Mouse (Mus musculus) layer of hippocampus, adult 11-12 months (tissue): Measurements from ENCODE around the gene Usp12.

Experiments used
- DNase-seq: peaks from one replicate; pipeline ENCODE4 v3.0.0; 2022; ENCODE audit warnings: low spot score

The Usp12 gene

DNA sequence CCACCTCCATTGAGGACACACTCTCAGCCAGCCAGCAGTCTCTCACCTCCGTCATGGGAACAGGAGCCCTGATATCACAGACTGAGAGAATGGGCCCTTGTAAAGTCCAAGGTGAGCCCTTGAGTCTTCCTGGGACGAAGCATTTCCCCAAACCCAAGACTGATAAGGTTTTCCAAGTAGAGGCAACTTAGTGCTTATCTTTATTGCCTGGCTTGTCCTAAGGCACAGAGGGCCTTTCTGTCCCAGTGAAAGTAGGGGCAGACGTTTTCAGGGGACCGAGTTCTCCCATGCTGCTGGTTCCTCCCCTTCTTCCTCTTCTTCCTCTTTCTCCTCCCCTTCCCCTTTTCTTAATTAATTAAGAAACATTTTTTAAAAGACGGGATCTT is 101.8 kb downstream of the Usp12 start:
- no peak for DNase-seq

GRCm38 (mm10) chr5:146692361-146692975 is 102.3 kb downstream of the Usp12 start:
- DNase-seq = peak; percentile 19

DNA sequence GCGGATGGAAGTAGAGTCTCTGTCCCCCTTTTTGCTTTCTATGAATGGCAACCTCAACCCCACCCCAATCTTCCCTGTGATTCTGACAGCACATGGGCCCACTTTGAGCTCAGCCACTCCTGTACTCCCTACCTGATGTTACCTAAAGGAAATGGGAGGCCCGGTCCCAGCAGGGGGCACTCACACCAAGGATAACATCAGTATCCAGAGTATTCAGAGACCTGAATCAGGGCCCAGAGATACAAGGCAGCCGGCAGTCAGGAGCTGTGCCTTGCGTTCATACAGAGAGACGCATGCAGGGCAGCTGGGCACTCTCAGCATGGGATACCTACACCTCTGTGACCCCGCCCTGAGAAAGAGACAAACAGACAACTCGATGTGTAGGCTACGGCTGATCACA is 103.1 kb downstream of the Usp12 start:
- no peak for DNase-seq

DNA sequence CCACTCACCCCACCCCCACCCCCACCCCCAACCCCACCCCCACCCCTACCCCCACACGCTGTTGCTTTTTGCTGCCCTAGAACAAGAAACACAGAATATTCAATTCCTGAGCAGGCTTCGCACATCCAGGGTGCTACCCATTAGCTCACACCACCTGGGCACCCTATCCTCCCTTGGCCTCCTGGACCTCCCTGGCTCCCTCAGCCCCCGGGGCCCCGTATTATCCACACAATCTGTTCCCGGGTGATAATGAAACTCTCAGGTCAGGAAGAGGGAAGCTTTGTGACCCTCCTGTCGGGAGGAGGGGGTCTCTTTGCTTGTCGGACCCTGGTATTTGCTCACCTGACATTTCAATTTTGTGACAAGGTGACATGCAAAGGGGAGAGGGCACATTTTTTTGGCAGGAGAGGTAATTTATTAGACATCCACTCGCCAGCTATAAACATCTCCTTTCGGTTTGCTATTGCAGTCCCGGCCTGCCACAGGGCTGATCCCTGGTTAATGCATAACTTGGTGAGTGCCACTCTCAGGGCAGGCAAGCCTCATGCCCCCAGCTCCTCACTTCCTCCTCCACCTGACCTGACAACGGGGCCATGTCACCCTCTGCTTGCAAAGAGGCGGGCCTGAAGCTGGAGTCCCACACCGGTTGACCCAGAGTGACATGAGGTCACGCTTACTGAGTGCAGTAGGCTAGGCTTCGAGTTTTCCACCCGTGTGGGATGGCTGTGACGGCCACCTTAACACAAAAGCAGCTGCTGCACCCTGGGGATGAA is 107.1 kb downstream of the Usp12 start:
- DNase-seq = no peak

DNA sequence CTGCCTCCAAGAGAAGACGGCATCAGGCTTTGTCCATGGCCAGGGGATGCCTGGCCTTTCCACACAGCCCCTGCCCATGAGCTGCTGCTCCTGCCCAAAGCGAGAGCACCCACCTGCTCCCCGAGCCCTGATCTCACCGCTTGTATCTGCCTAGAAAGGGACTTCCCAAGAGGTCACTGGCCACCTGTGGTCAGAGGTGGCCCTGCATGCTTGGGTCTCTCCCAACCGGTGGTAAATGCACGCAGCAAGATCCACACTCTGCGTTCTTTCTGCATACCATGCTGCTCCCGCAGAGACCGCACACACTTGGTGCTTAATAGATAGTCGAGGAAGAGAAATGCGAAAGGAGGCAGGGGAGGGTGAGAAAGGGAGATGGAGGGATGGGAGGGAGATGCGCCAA is 107.9 kb downstream of the Usp12 start:
- DNase-seq = no peak
